Mouse (Mus musculus): ENCODE data around the gene Cxcr2.

Gene Cxcr2

GRCm38 (mm10) chr1:74197726-74198470 is 44.1 kb downstream of the Cxcr2 start:
- no peak for DNase-seq (ENCODE audit: low spot score)

- DNase-seq (ENCODE audit: low spot score), result no peak
Observed at GRCm38 (mm10) chr1:74199046-74199445, 45.3 kb downstream of the Cxcr2 start.

GRCm38 (mm10) chr1:74201048-74201844 is 47.5 kb downstream of the Cxcr2 start:
- no peak for DNase-seq (ENCODE audit: low spot score)

- no peak for DNase-seq (ENCODE audit: low spot score)
Observed at GRCm38 (mm10) chr1:74203457-74203856, 49.7 kb downstream of the Cxcr2 start.

GRCm38 (mm10) chr1:74205881-74206280 is 52.1 kb downstream of the Cxcr2 start:
- peak; percentile 73 for DNase-seq (ENCODE audit: low spot score)

GRCm38 (mm10) chr1:74206642-74207041 is 52.9 kb downstream of the Cxcr2 start:
- DNase-seq (ENCODE audit: low spot score), result no peak

- DNase-seq (ENCODE audit: low spot score), result no peak
Observed at GRCm38 (mm10) chr1:74207906-74208305, 54.1 kb downstream of the Cxcr2 start.

GRCm38 (mm10) chr1:74208941-74209340 is 55.2 kb downstream of the Cxcr2 start:
- no peak for DNase-seq (ENCODE audit: low spot score)

All from retina, embryonic 14.5 days (tissue).